Mouse (Mus musculus) stomach, embryonic 14.5 days (tissue): ENCODE measurements around the gene Crtc3. TPM values are rescaled to one million over a fixed set of nuclear protein-coding genes. Genes with fewer than 3 reads are reported as not detected.

Source experiments
- ATAC-seq: fragments of 200-750 bp; cut with Nextera tagmentation; 2 replicates; pipeline ENCODE4 v1.8.0; 2017; ENCODE audit warnings: low read depth, moderate TSS enrichment; ENCODE audit not compliant: insufficient number of reproducible peaks, insufficient read depth, low FRiP score
- H3K27ac ChIP-seq: fragments of 300-500 bp; sonication (generic); 2 replicates; pipeline ENCODE4 v1.5.1; 2014; ENCODE audit warnings: mild to moderate bottlenecking, low read length, moderate library complexity, mixed read lengths
- H3K27me3 ChIP-seq: fragments of 300-500 bp; sonication (generic); 2 replicates; pipeline ENCODE4 v1.6.1; 2014; ENCODE audit warnings: low read length, control low read depth, mixed read lengths; ENCODE audit not compliant: control insufficient read depth, insufficient read depth
- H3K36me3 ChIP-seq: fragments of 300-500 bp; sonication (generic); 2 replicates; pipeline ENCODE4 v1.6.1; 2014; ENCODE audit warnings: mild to moderate bottlenecking, control low read depth, low read length, moderate library complexity, mixed read lengths; ENCODE audit not compliant: control insufficient read depth, insufficient read depth
- H3K4me1 ChIP-seq: fragments of 300-500 bp; sonication (generic); 2 replicates; pipeline ENCODE4 v1.6.1; 2014; ENCODE audit warnings: low read length, control low read depth, mixed read lengths; ENCODE audit not compliant: control insufficient read depth, insufficient read depth
- H3K4me2 ChIP-seq: fragments of 300-500 bp; sonication (generic); replicated peaks from 2 replicates; pipeline ENCODE4 v1.6.1; 2014; ENCODE audit warnings: low read depth, low read length, control low read depth
- H3K4me3 ChIP-seq: fragments of 300-500 bp; sonication (generic); 2 replicates; pipeline ENCODE4 v1.5.1; 2014; ENCODE audit warnings: low read depth, low read length, control low read depth
- H3K9ac ChIP-seq: fragments of 300-500 bp; sonication (generic); replicated peaks from 2 replicates; pipeline ENCODE4 v1.6.1; 2014; ENCODE audit warnings: low read depth, mild to moderate bottlenecking, control low read depth, low read length, moderate library complexity, mixed read lengths
- H3K9me3 ChIP-seq: fragments of 300-500 bp; sonication (generic); 2 replicates; pipeline ENCODE4 v1.6.1; 2016; ENCODE audit warnings: low read depth, low read length, control low read depth; ENCODE audit not compliant: control insufficient read depth
- WGBS: fragments of 180-500 bp; shearing (Covaris S2); extraction: QIAGEN DNeasy Blood & Tissue Kit; methylation state at CpG from one replicate; pipeline ENCODE4 v1.1.7; 2014; 5-methylcytosine and 5-hydroxymethylcytosine counted together
- polyA plus RNA-seq: library from polyadenylated mRNA; unstranded; fragments of >200 nt; fragmentation: Nextera tagmentation; extraction: Ambion mirVana; gene quantifications from 2 replicates; pipeline ENCODE4 v1.2.1, GENCODE M21; 2014

Crtc3 gene
- polyA plus RNA-seq, 1 experiment from 2014 or later: 29.3 TPM

GRCm38 (mm10) chr7:80672323-80672722 is 16.4 kb downstream of the Crtc3 start:
- WGBS: 69% methylated on average over 3 of the region's 3 CpGs
- no peak overlapping the region for H3K27ac ChIP-seq
- no peaks in the 10 kb centered on the region for H3K27me3 ChIP-seq
- no peak overlapping the region for H3K4me2 ChIP-seq
- no peaks in the 10 kb centered on the region; the same call in 1 of the 2 replicates for H3K36me3 ChIP-seq
- H3K9me3 ChIP-seq: no peaks in the 10 kb centered on the region
- H3K4me3 ChIP-seq: no peak overlapping the region
- no peak overlapping the region for H3K9ac ChIP-seq
- H3K4me1 ChIP-seq: peaks cover under 1% of the 10 kb centered on the region; the same call in 1 of the 2 replicates
- no peak for ATAC-seq

GRCm38 (mm10) chr7:80670889-80671288 is 17.8 kb downstream of the Crtc3 start:
- H3K27ac ChIP-seq: no peak overlapping the region
- H3K9me3 ChIP-seq: no peaks in the 10 kb centered on the region
- ATAC-seq: no peak
- H3K4me2 ChIP-seq: no peak overlapping the region
- H3K4me1 ChIP-seq: peaks cover 14% of the 10 kb centered on the region
- no peak overlapping the region for H3K9ac ChIP-seq
- 86% methylated on average over 6 of the region's 6 CpGs for WGBS
- no peaks in the 10 kb centered on the region; the same call in 1 of the 2 replicates for H3K36me3 ChIP-seq
- H3K27me3 ChIP-seq: no peaks in the 10 kb centered on the region
- H3K4me3 ChIP-seq: no peak overlapping the region

GRCm38 (mm10) chr7:80667190-80667589 is 21.5 kb downstream of the Crtc3 start:
- peaks cover 2% of the 10 kb centered on the region; the same call in 1 of the 2 replicates for H3K36me3 ChIP-seq
- H3K4me2 ChIP-seq: no peak overlapping the region

GRCm38 (mm10) chr7:80666198-80666915 is 22.3 kb downstream of the Crtc3 start:
- no peaks in the 10 kb centered on the region for H3K9me3 ChIP-seq
- H3K27ac ChIP-seq: peak overlapping the region; percentile 69; the same call in 1 of the 2 replicates
- no peak overlapping the region for H3K9ac ChIP-seq
- H3K4me1 ChIP-seq: peaks cover 20% of the 10 kb centered on the region
- no peak overlapping the region for H3K4me2 ChIP-seq
- WGBS: 43% methylated on average over 10 of the region's 10 CpGs
- H3K27me3 ChIP-seq: no peaks in the 10 kb centered on the region
- no peak; the same call in 1 of the 2 replicates for ATAC-seq
- peaks cover 2% of the 10 kb centered on the region; the same call in 1 of the 2 replicates for H3K36me3 ChIP-seq
- H3K4me3 ChIP-seq: no peak overlapping the region

More at GRCm38 (mm10) chr7:80667190-80667589, 21.5 kb downstream of the Crtc3 start:
- Histone ChIP-seq H3K4me3 (no peak overlapping the region), H3K27ac (peak overlapping the region; percentile 69; the same call in 1 of the 2 replicates), H3K27me3 (no peaks in the 10 kb centered on the region), H3K4me1 (peaks cover 20% of the 10 kb centered on the region), H3K9ac (no peak overlapping the region), H3K9me3 (no peaks in the 10 kb centered on the region)
- WGBS: 38% methylated on average over 11 of the region's 11 CpGs
- ATAC-seq: no peak

GRCm38 (mm10) chr7:80661082-80661481 is 27.6 kb downstream of the Crtc3 start:
- WGBS: 87% methylated on average over 4 of the region's 4 CpGs
- Histone ChIP-seq H3K27ac (no peak overlapping the region), H3K4me3 (no peak overlapping the region), H3K27me3 (no peaks in the 10 kb centered on the region), H3K4me1 (peaks cover 23% of the 10 kb centered on the region), H3K9ac (no peak overlapping the region), H3K36me3 (peaks cover 2% of the 10 kb centered on the region; the same call in 1 of the 2 replicates), H3K9me3 (no peaks in the 10 kb centered on the region), H3K4me2 (no peak overlapping the region)
- ATAC-seq: no peak

- Histone ChIP-seq H3K4me1 (peaks cover 23% of the 10 kb centered on the region), H3K36me3 (peaks cover 2% of the 10 kb centered on the region; the same call in 1 of the 2 replicates), H3K27ac (no peak overlapping the region), H3K4me2 (no peak overlapping the region), H3K27me3 (no peaks in the 10 kb centered on the region), H3K9ac (no peak overlapping the region), H3K9me3 (no peaks in the 10 kb centered on the region), H3K4me3 (no peak overlapping the region)
- WGBS: 83% methylated on average over 4 of the region's 4 CpGs
- ATAC-seq: no peak
Observed at GRCm38 (mm10) chr7:80660619-80661018, 28.1 kb downstream of the Crtc3 start.

- Histone ChIP-seq H3K4me3 (no peak overlapping the region), H3K9me3 (no peaks in the 10 kb centered on the region), H3K9ac (no peak overlapping the region), H3K27me3 (no peaks in the 10 kb centered on the region), H3K4me2 (0 out of 2 replicates have a peak overlapping the region, but pooled peaks have one; percentile 2), H3K36me3 (no peaks in the 10 kb centered on the region), H3K27ac (peak overlapping the region; percentile 56; the same call in 1 of the 2 replicates), H3K4me1 (peaks cover 22% of the 10 kb centered on the region)
- 0 out of 2 replicates have a peak, but pooled peaks have one; percentile 67 for ATAC-seq
- WGBS: 25% methylated on average over 8 of the region's 8 CpGs
Observed at GRCm38 (mm10) chr7:80657896-80658295, 30.8 kb downstream of the Crtc3 start.

GRCm38 (mm10) chr7:80655350-80656013 is 33.2 kb downstream of the Crtc3 start:
- Histone ChIP-seq H3K4me1 (peaks cover 25% of the 10 kb centered on the region), H3K9me3 (no peaks in the 10 kb centered on the region), H3K27me3 (no peaks in the 10 kb centered on the region), H3K27ac (no peak overlapping the region; the same call in 1 of the 2 replicates), H3K4me2 (no peak overlapping the region), H3K4me3 (no peak overlapping the region), H3K9ac (no peak overlapping the region), H3K36me3 (no peaks in the 10 kb centered on the region)
- WGBS: 62% methylated on average over 6 of the region's 6 CpGs
- no peak for ATAC-seq
